ENCODE assay signal across 21 mouse cellular contexts in the genomic region with DNA sequence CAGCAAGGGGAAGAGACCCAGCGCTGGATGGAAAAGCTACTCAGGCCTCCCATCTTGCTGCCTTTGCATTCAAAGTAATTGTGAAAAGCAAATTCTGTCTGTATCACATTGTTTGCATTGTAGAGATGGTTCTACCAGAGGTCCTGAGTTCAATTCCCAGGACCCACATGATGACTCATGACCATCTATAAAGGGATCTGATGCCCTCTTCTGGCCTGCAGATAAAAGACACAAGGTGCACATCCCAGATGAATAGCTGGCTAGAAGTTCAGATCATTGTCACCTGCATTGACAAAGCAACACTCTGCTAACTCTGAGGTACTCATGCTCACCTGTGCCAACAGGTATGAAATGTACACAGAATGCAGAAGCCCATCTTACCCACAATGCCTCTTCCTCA. TPM values are rescaled to one million over a fixed set of nuclear protein-coding genes. Genes with fewer than 3 reads are reported as not detected.
DNase-seq lines count a peak whose midpoint lies in the region; ATAC-seq and TF ChIP-seq lines count a peak whose summit lies in the region.
"Had no signal": no experiment of that assay in that cellular context is flagged by ENCODE, and none has a peak within 500 bp of the region (broad histone marks: within the 10 kb centered on the region; RNA-seq: fewer than 3 reads in every experiment).

No protein-coding gene starts in this region.

- H3K36me3 ChIP-seq in intestine, postnatal 0 days (ENCODE audit: control insufficient read depth, insufficient read depth), result peaks cover 17% of the 10 kb centered on the region
- H3K36me3 ChIP-seq in intestine, embryonic 16.5 days (ENCODE audit: control insufficient read depth, insufficient read depth, low read length), result no peaks in the 10 kb centered on the region
- H3K36me3 ChIP-seq in kidney, embryonic 15.5 days, result peaks cover 23% of the 10 kb centered on the region

- H3K9me3 ChIP-seq in intestine, postnatal 0 days (ENCODE audit: control insufficient read depth), result no peaks in the 10 kb centered on the region
- no peaks in the 10 kb centered on the region for H3K9me3 ChIP-seq in intestine, embryonic 16.5 days (ENCODE audit: control insufficient read depth, low read length)
- H3K9me3 ChIP-seq in kidney, embryonic 15.5 days (replicated peaks), result no peaks in the 10 kb centered on the region
- H3K9me3 ChIP-seq: embryonic facial prominence, embryonic 10.5 days; limb, embryonic 15.5 days had no signal

- no peak for ATAC-seq in intestine, postnatal 0 days
- no peak for ATAC-seq in intestine, embryonic 16.5 days
- no peak for ATAC-seq in kidney, embryonic 15.5 days (replicated peaks; ENCODE audit: low FRiP score)
- ATAC-seq: hindbrain, embryonic 16.5 days; midbrain, embryonic 16.5 days had no signal

- 87% methylated on average over 1 of the region's 1 CpGs for WGBS in intestine, postnatal 0 days
- 94% methylated on average over 1 of the region's 1 CpGs for WGBS in intestine, embryonic 16.5 days
- 97% methylated on average over 1 of the region's 1 CpGs for WGBS in kidney, embryonic 15.5 days

- TF ChIP-seq POLR2A in brain, embryonic 14.5 days (IDR thresholded peaks at IDR 0.05; ENCODE audit: borderline replicate concordance, extremely low read depth, insufficient read depth, insufficient read length, poor library complexity, severe bottlenecking), result no peak

- no peak overlapping the region for H3K4me3 ChIP-seq in intestine, postnatal 0 days (ENCODE audit: low read depth, low read length)
- H3K4me3 ChIP-seq in intestine, embryonic 16.5 days (ENCODE audit: low read length), result no peak overlapping the region
- no peak overlapping the region for H3K4me3 ChIP-seq in kidney, embryonic 15.5 days (replicated peaks)
- H3K4me3 ChIP-seq: embryonic facial prominence, embryonic 10.5 days; limb, embryonic 15.5 days had no signal

- peak; percentile 17 for DNase-seq in 3T3-L1 (ENCODE audit: low read depth, low spot score)
- peak; percentile 35 for DNase-seq in 416B (ENCODE audit: low read depth)
- DNase-seq in brain, embryonic 14.5 days (ENCODE audit: low read depth), result no peak
- no peak for DNase-seq in spleen, postnatal 14 days (ENCODE audit: low spot score in 2 of 2)
- DNase-seq: adrenal gland, adult 2 months; cerebellum, adult 8-10 months; gastrocnemius, postnatal 36 days; heart, postnatal 36 days; kidney, adult 18-20 months; kidney, postnatal 4 days; lung, postnatal 14 days; right cerebral cortex, postnatal 25 days; thymus, postnatal 14 days had no signal

- H3K4me1 ChIP-seq in intestine, postnatal 0 days (replicated peaks; ENCODE audit: control insufficient read depth, insufficient read depth, low read length), result no peaks in the 10 kb centered on the region
- no peaks in the 10 kb centered on the region for H3K4me1 ChIP-seq in intestine, embryonic 16.5 days (ENCODE audit: control insufficient read depth, insufficient read depth, low read length)
- H3K4me1 ChIP-seq in kidney, embryonic 15.5 days, result no peaks in the 10 kb centered on the region
- H3K4me1 ChIP-seq: embryonic facial prominence, embryonic 10.5 days; limb, embryonic 15.5 days had no signal

- peak; percentile 37 for TF ChIP-seq CTCF in intestine, postnatal 0 days (IDR thresholded peaks at IDR 0.05; ENCODE audit: low read depth)
- TF ChIP-seq CTCF in brain, embryonic 14.5 days (IDR thresholded peaks at IDR 0.05; ENCODE audit: borderline replicate concordance, extremely low read depth, insufficient read depth, insufficient read length), result peak; percentile 4; the same call in 1 of the 2 replicates

- no peak overlapping the region for H3K27ac ChIP-seq in intestine, postnatal 0 days (ENCODE audit: low read depth, low read length)
- no peak overlapping the region for H3K27ac ChIP-seq in intestine, embryonic 16.5 days (ENCODE audit: low read length)
- no peak overlapping the region for H3K27ac ChIP-seq in kidney, embryonic 15.5 days
- H3K27ac ChIP-seq: embryonic facial prominence, embryonic 10.5 days; limb, embryonic 15.5 days had no signal

- H3K27me3 ChIP-seq in intestine, postnatal 0 days (replicated peaks; ENCODE audit: control insufficient read depth, insufficient read depth, low read length), result no peaks in the 10 kb centered on the region
- no peaks in the 10 kb centered on the region for H3K27me3 ChIP-seq in intestine, embryonic 16.5 days (replicated peaks; ENCODE audit: control insufficient read depth, insufficient read depth, low read length)
- H3K27me3 ChIP-seq in kidney, embryonic 15.5 days, result no peaks in the 10 kb centered on the region
- H3K27me3 ChIP-seq: limb, embryonic 15.5 days had no signal

- no peak overlapping the region for H3K9ac ChIP-seq in intestine, postnatal 0 days (ENCODE audit: low read depth, low read length)
- no peak overlapping the region for H3K9ac ChIP-seq in intestine, embryonic 16.5 days (ENCODE audit: low read depth, low read length)
- H3K9ac ChIP-seq in kidney, embryonic 15.5 days, result no peak overlapping the region
- H3K9ac ChIP-seq: limb, embryonic 15.5 days had no signal

- H3K4me2 ChIP-seq in intestine, postnatal 0 days (replicated peaks; ENCODE audit: low read depth), result no peak overlapping the region
- H3K4me2 ChIP-seq in intestine, embryonic 16.5 days (ENCODE audit: low read depth, low read length), result no peak overlapping the region
- H3K4me2 ChIP-seq in kidney, embryonic 15.5 days, result no peak overlapping the region
- H3K4me2 ChIP-seq: heart, embryonic 11.5 days; limb, embryonic 15.5 days had no signal

RNA-seq across cellular contexts. Expression of gene Mccc2, which starts 32.1 kb away (rescaled TPM):
- 13.2 and 13.3 TPM in 2 replicates for polyA plus RNA-seq in intestine, postnatal 0 days (2015; fragmentation: Nextera tagmentation; extraction: Ambion mirVana)
- polyA plus RNA-seq in intestine, embryonic 16.5 days (2015; fragmentation: Nextera tagmentation; extraction: Ambion mirVana), result 48.5 and 53.2 TPM in 2 replicates
- polyA plus RNA-seq in brain, embryonic 14.5 days (2012; rRNA removed), result 12.2 and 15.2 TPM in 2 replicates
- 48.8 and 51.0 TPM in 2 replicates for polyA plus RNA-seq in kidney, embryonic 15.5 days (2015; fragmentation: Nextera tagmentation; extraction: Ambion mirVana)

Comparison
In these comparisons a context has a peak if more than half of its experiments do, and no peak if none do; other contexts are left out.
1. DNase-seq: peak in 3T3-L1 (single experiment) and 416B (single experiment); none in brain, embryonic 14.5 days (single experiment) and spleen, postnatal 14 days (0 of 2).